Mouse (Mus musculus) MEL (cell line): ENCODE data around the gene Tmem54. TPM values are rescaled to one million over a fixed set of nuclear protein-coding genes. Genes with fewer than 3 reads are reported as not detected.

Source experiments
- DNase-seq: peaks from one replicate; pipeline ENCODE4 v3.0.0; 2011; ENCODE audit warnings: low read depth, low spot score
- H3K27ac ChIP-seq: 2 replicates; pipeline ENCODE4 v1.5.1; 2012; ENCODE audit warnings: low read depth, mild to moderate bottlenecking, control low read depth, low read length, moderate library complexity; ENCODE audit not compliant: control insufficient read depth
- H3K27me3 ChIP-seq, 2 experiments: fragments of 150-350 bp in 1 of 2; sonication (generic) in 1 of 2; 2 replicates each; pipeline ENCODE4 v1.6.1; 2012; ENCODE audit warnings: low read length in 2 of 2, mild to moderate bottlenecking in 2 of 2, improper control_type of control experiment in 1 of 2, moderate library complexity in 1 of 2; ENCODE audit not compliant: insufficient read depth in 2 of 2, control insufficient read depth in 1 of 2
- H3K36me3 ChIP-seq, 2 experiments: 2 replicates each; pipeline ENCODE4 v1.6.1; 2012 to 2014; ENCODE audit warnings: low read length in 2 of 2, improper control_type of control experiment in 1 of 2, inconsistent platforms in 1 of 2, mild to moderate bottlenecking in 1 of 2; ENCODE audit not compliant: insufficient read depth in 2 of 2, control insufficient read depth in 1 of 2
- H3K4me1 ChIP-seq, 2 experiments: fragments of 150-350 bp in 1 of 2; sonication (generic) in 1 of 2; 2 replicates each; pipeline ENCODE4 v1.6.1; 2012; ENCODE audit warnings: low read length in 2 of 2, improper control_type of control experiment in 1 of 2, mild to moderate bottlenecking in 1 of 2; ENCODE audit not compliant: insufficient read depth in 2 of 2, control insufficient read depth in 1 of 2
- H3K4me3 ChIP-seq, 2 experiments: fragments of 150-350 bp in 1 of 2; sonication (generic) in 1 of 2; 2 replicates each; pipeline ENCODE4 v1.5.1; 2012; ENCODE audit warnings: low read depth in 2 of 2, low read length in 2 of 2, mild to moderate bottlenecking in 2 of 2, moderate library complexity in 2 of 2, control low read depth in 1 of 2, improper control_type of control experiment in 1 of 2; ENCODE audit not compliant: control insufficient read depth in 1 of 2, insufficient read depth in 1 of 2
- H3K79me2 ChIP-seq: 2 replicates; pipeline ENCODE4 v1.6.1; 2012; ENCODE audit warnings: mild to moderate bottlenecking, low read length, moderate library complexity; ENCODE audit not compliant: control insufficient read depth, poor library complexity, insufficient read depth
- H3K9ac ChIP-seq: 2 replicates; pipeline ENCODE4 v1.6.1; 2012; ENCODE audit warnings: low read depth, mild to moderate bottlenecking, control low read depth, low read length, moderate library complexity; ENCODE audit not compliant: control insufficient read depth, poor library complexity, severe bottlenecking
- H3K9me3 ChIP-seq: fragments of 150-350 bp; sonication (generic); replicated peaks from 2 replicates; pipeline ENCODE4 v1.6.1; 2012; ENCODE audit warnings: mild to moderate bottlenecking, low read length, improper control_type of control experiment, moderate library complexity; ENCODE audit not compliant: insufficient read depth
- BHLHE40 ChIP-seq: IDR thresholded peaks from 2 replicates; pipeline ENCODE4 v1.6.1; 2012; ENCODE audit warnings: low read depth, mild to moderate bottlenecking, inconsistent platforms, low read length, improper control_type of control experiment, borderline replicate concordance
- CHD2 ChIP-seq: IDR thresholded peaks from 2 replicates; pipeline ENCODE4 v1.6.1; 2011; ENCODE audit warnings: low read length, improper control_type of control experiment
- ELF1 ChIP-seq: IDR thresholded peaks from 2 replicates; pipeline ENCODE4 v1.6.1; 2014; ENCODE audit warnings: low read depth, mild to moderate bottlenecking, inconsistent platforms, low read length, improper control_type of control experiment, moderate library complexity
- EP300 ChIP-seq, 2 experiments: IDR thresholded peaks; 2 replicates each; pipeline ENCODE4 v1.6.1; 2011; ENCODE audit warnings: improper control_type of control experiment in 2 of 2, low read length in 2 of 2, low read depth in 1 of 2, mild to moderate bottlenecking in 1 of 2
- ETS1 ChIP-seq: IDR thresholded peaks from 2 replicates; pipeline ENCODE4 v1.6.1; 2012; ENCODE audit warnings: low read depth, mild to moderate bottlenecking, inconsistent platforms, low read length, improper control_type of control experiment, moderate library complexity
- JUND ChIP-seq: IDR thresholded peaks from 2 replicates; pipeline ENCODE4 v1.6.1; 2011; ENCODE audit warnings: low read depth, mild to moderate bottlenecking, improper control_type of control experiment, low read length
- KAT2A ChIP-seq: conservative IDR thresholded peaks from 2 replicates; pipeline ENCODE4 v1.6.1; 2012; ENCODE audit warnings: low read depth, low read length, improper control_type of control experiment, inconsistent platforms
- MAZ ChIP-seq: IDR thresholded peaks from 2 replicates; pipeline ENCODE4 v1.6.1; 2012; ENCODE audit warnings: low read depth, mild to moderate bottlenecking, inconsistent platforms, low read length, improper control_type of control experiment
- MYC ChIP-seq: IDR thresholded peaks from 2 replicates; pipeline ENCODE4 v1.6.1; 2011; ENCODE audit warnings: low read depth, mild to moderate bottlenecking, low read length, improper control_type of control experiment, moderate library complexity
- NELFE ChIP-seq: IDR thresholded peaks from 2 replicates; pipeline ENCODE4 v1.6.1; 2011; ENCODE audit warnings: low read depth, low read length, improper control_type of control experiment
- NRF1 ChIP-seq: IDR thresholded peaks from 2 replicates; pipeline ENCODE4 v1.6.1; 2014; ENCODE audit warnings: low read depth, mild to moderate bottlenecking, inconsistent platforms, low read length, improper control_type of control experiment, moderate library complexity; ENCODE audit not compliant: poor library complexity, insufficient read depth, severe bottlenecking
- POLR2AphosphoS2 ChIP-seq: IDR thresholded peaks from 2 replicates; pipeline ENCODE4 v1.6.1; 2011; ENCODE audit warnings: low read length, improper control_type of control experiment
- RAD21 ChIP-seq: IDR thresholded peaks from 2 replicates; pipeline ENCODE4 v1.6.1; 2011; ENCODE audit warnings: mild to moderate bottlenecking, low read depth, low read length, improper control_type of control experiment
- SIN3A ChIP-seq: IDR thresholded peaks from 2 replicates; pipeline ENCODE4 v1.6.1; 2012; ENCODE audit warnings: low read length, improper control_type of control experiment, inconsistent platforms
- TCF12 ChIP-seq: IDR thresholded peaks from 2 replicates; pipeline ENCODE4 v1.6.1; 2014; ENCODE audit warnings: low read depth, mild to moderate bottlenecking, inconsistent platforms, low read length, improper control_type of control experiment, moderate library complexity
- UBTF ChIP-seq: IDR thresholded peaks from 2 replicates; pipeline ENCODE4 v1.6.1; 2012; ENCODE audit warnings: low read depth, mild to moderate bottlenecking, inconsistent platforms, low read length, improper control_type of control experiment, moderate library complexity, borderline replicate concordance; ENCODE audit not compliant: insufficient read depth
- USF2 ChIP-seq, 2 experiments: IDR thresholded peaks; 2 replicates each; pipeline ENCODE4 v1.6.1; 2011 to 2012; ENCODE audit warnings: improper control_type of control experiment in 2 of 2, low read length in 2 of 2, borderline replicate concordance in 1 of 2, inconsistent platforms in 1 of 2, low read depth in 1 of 2, mild to moderate bottlenecking in 1 of 2; ENCODE audit not compliant: insufficient read depth in 1 of 2
- ZC3H11A ChIP-seq: IDR thresholded peaks from 2 replicates; pipeline ENCODE4 v1.6.1; 2012; ENCODE audit warnings: low read depth, mild to moderate bottlenecking, inconsistent platforms, low read length, improper control_type of control experiment
- ZKSCAN1 ChIP-seq: IDR thresholded peaks from 2 replicates; pipeline ENCODE4 v1.6.1; 2012; ENCODE audit warnings: low read depth, mild to moderate bottlenecking, inconsistent platforms, low read length, improper control_type of control experiment, moderate library complexity
- ZNF384 ChIP-seq: IDR thresholded peaks from 2 replicates; pipeline ENCODE4 v1.6.1; 2012; ENCODE audit warnings: low read depth, mild to moderate bottlenecking, inconsistent platforms, low read length, improper control_type of control experiment
- polyA plus RNA-seq, 2 experiments: library from polyadenylated mRNA; stranded (reverse) in 1 of 2; unstranded in 1 of 2; fragments of >175 nt in 1 of 2; fragments of >200 nt in 1 of 2; gene quantifications; 2 replicates each; pipeline versions ENCODE4 v1.2.1 to v1.2.4; 2012; ENCODE audit warnings: low replicate concordance in 2 of 2, low read depth in 1 of 2; ENCODE audit not compliant: insufficient read length in 2 of 2, insufficient read depth in 1 of 2, missing spikeins in 1 of 2
- total RNA-seq: library from RNA; depleted of rRNA; stranded (reverse); fragments of 300-350 nt; gene quantifications from 2 replicates; pipeline ENCODE4 v1.2.3, GENCODE M21; 2012

Gene Tmem54
- total and polyA plus RNA-seq, 3 experiments: not detected

DNA sequence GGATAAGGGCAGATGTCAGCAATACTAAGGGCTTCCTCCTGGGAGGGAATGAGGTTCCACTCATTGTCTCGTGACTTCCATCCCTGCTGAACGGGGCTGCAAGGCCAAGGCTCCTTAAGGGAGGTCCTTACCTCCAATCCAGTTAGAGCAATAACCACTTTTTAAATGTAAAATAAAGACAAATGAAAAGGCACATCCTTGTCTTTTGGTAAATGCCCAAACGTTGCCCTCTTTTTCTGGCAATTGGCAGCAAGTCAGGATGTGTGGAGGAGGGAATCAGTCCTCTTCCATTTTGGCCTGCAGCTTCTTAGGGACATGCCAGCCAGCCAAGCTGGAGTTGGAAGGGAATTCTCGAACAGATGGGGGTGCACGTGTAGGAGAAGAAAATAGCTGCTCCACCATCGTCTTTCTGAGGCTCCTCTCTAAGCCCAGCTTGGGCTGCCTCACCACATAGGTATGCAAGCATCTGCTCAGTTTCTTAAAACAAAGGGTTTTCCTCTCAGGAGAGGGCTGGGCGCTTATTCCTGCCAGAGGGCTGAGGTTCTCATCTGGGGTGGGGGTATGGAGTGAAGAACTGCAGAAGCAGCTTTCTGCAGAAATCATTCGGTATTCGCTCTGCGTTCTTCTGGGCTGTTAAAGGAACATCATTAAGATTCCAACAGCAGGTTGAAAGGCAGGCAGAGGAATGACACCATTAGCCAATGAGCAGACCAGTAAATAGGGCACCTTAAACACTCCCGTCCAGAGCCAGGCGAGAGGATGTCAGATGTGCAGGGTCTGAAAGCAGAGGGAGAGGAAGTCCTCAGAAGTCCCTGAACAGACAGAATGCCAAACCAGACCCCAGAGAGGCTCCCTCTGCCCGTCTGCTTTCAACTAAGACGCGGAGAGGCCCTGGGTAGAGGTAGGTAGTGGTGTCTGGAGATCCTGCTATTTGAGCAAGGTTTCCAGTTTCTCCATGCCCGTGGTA lies 39.3 kb downstream of the Tmem54 start:
- no peak for DNase-seq
- H3K27me3 ChIP-seq: no peaks in the 10 kb centered on the region
- H3K36me3 ChIP-seq: peaks cover 0 to 32% of the 10 kb centered on the region in 2 experiments; a peak in 2 of 4 replicates
- peaks cover 24 to 33% of the 10 kb centered on the region in 2 experiments for H3K4me1 ChIP-seq
- TF ChIP-seq ZKSCAN1 (no peak), NELFE (no peak), ZC3H11A (no peak), SIN3A (no peak), USF2 (IDR thresholded peaks at IDR 0.05; ENCODE audit: borderline replicate concordance in 1 of 2, insufficient read depth in 1 of 2, low read depth in 1 of 2, low read length in 2 of 2) (no peak), MAZ (no peak), ETS1 (no peak), EP300 (IDR thresholded peaks at IDR 0.05; ENCODE audit: low read depth in 1 of 2, low read length in 2 of 2) (no peak), KAT2A (no peak), TCF12 (no peak), RAD21 (no peak), NRF1 (no peak)
- TF ChIP-seq, all 39 proteins: peak for 0
- H3K4me3 ChIP-seq: no peak overlapping the region
- H3K79me2 ChIP-seq: no peaks in the 10 kb centered on the region
- no peak overlapping the region for H3K9ac ChIP-seq
- no peak overlapping the region for H3K27ac ChIP-seq
- no peaks in the 10 kb centered on the region for H3K9me3 ChIP-seq

DNA sequence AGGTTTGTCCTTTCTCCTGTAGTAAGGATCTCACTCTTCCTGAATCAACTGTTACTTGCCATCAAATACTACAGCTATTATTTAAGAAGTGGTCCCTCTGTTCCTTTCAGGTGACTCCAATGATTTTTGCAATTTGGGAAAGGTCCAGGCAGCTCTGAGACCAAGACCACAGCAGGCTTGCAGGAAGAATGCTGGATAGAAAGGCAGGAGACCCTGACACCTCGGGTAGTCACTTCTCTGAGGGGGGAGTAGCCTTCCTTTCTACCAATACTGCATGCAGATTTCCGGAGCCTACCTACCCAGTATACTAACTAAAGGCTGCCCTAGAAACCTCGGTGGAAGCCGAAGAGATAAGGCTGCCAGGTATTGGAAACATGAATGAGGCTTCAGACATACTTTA lies 40.1 kb downstream of the Tmem54 start:
- no peak overlapping the region for H3K4me3 ChIP-seq
- H3K9ac ChIP-seq: no peak overlapping the region
- H3K9me3 ChIP-seq: no peaks in the 10 kb centered on the region
- H3K79me2 ChIP-seq: no peaks in the 10 kb centered on the region
- no peak overlapping the region for H3K27ac ChIP-seq
- TF ChIP-seq MAZ: no peak
- no peak for TF ChIP-seq MYC
- TF ChIP-seq POLR2AphosphoS2: no peak
- no peak for TF ChIP-seq NELFE
- TF ChIP-seq JUND: no peak
- no peak for TF ChIP-seq CHD2
- no peak for TF ChIP-seq USF2 (IDR thresholded peaks at IDR 0.05; ENCODE audit: borderline replicate concordance in 1 of 2, insufficient read depth in 1 of 2, low read depth in 1 of 2, low read length in 2 of 2)
- TF ChIP-seq UBTF: no peak
- no peak for TF ChIP-seq ELF1
- no peak for TF ChIP-seq ZNF384
- TF ChIP-seq BHLHE40: no peak
- TF ChIP-seq, all 39 proteins: peak for 0
- H3K36me3 ChIP-seq: peaks cover 0 to 25% of the 10 kb centered on the region in 2 experiments; a peak in 2 of 4 replicates
- no peaks in the 10 kb centered on the region for H3K27me3 ChIP-seq
- DNase-seq: no peak
- peaks cover 16 to 25% of the 10 kb centered on the region in 2 experiments for H3K4me1 ChIP-seq
